Comparison of ENCODE assay signal across 14 mouse cellular contexts in the genomic region with DNA sequence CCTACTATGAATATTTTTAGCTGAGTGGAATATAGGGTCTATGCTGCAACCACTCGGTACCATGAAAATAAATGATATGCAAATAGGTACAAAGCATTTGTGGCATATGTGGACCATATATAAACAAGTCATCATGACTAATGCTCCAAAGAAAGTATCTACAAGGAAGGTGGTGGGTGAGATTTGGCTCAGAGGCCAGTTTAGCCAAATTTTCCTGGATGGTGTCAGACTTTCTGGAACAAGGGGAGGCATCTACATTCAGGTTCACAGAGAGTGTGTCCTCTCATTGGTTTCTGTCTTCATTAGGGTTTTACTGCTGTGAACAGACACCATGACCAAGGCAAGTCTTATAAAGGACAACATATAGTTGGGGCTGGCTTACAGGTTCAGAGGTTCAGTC. TPM values are rescaled to one million over a fixed set of nuclear protein-coding genes. Genes with fewer than 3 reads are reported as not detected.
DNase-seq lines count a peak whose midpoint lies in the region; TF ChIP-seq lines count a peak whose summit lies in the region.
"Had no signal": no experiment of that assay in that cellular context is flagged by ENCODE, and none has a peak within 500 bp of the region (broad histone marks: within the 10 kb centered on the region; RNA-seq: fewer than 3 reads in every experiment).

No protein-coding gene starts in this region.

- TF ChIP-seq CTCF in gastrocnemius, adult 2 months (IDR thresholded peaks at IDR 0.05): no peak

- intact Hi-C loops in gastrocnemius, adult 2 months (cut with DNase I): no loop called here

- H3K4me3 ChIP-seq in gastrocnemius, adult 2 months: no peak overlapping the region

- peak; percentile 53 for DNase-seq in brain, adult 2 months (ENCODE audit: low read depth, low spot score)
- no peak for DNase-seq in gastrocnemius, adult 2 months
- DNase-seq: adrenal gland, adult 2 months; adrenal gland, adult 8-10 months; adrenal gland, postnatal 10 days; adrenal gland, postnatal 14 days; adrenal gland, postnatal 25 days; adrenal gland, postnatal 36 days; B cell, adult 2 months; cerebellum, adult 11 months; cerebellum, adult 11-12 months; cerebellum, adult 18-20 months; cerebellum, adult 2 months; cerebellum, adult 8-10 months had no signal

- H3K27ac ChIP-seq in gastrocnemius, adult 2 months: no peak overlapping the region

RNA-seq across cellular contexts. Expression of a gene that starts 19.3 kb away (rescaled TPM):
- 1 to 10 TPM; 1.5 to 2.5 TPM for total RNA-seq in gastrocnemius, adult 2 months (2021)
